Mouse (Mus musculus): Measurements from ENCODE around the gene Catsperz.
"Not testable (repeated sequence)": the region's sequence is repeated elsewhere in the genome, so short reads cannot be mapped to it uniquely, and the experiment has no call there.

Catsperz gene

GRCm38 (mm10) chr19:6907811-6908540, 17.2 kb downstream of the Catsperz start:
- no peak for DNase-seq (ENCODE audit: low spot score in 2 of 2)

- no peak for DNase-seq (ENCODE audit: low spot score in 2 of 2)
Observed at GRCm38 (mm10) chr19:6907094-6907493, 18.1 kb downstream of the Catsperz start.

GRCm38 (mm10) chr19:6906199-6906598, 19.0 kb downstream of the Catsperz start:
- no peak for DNase-seq (ENCODE audit: low spot score in 2 of 2)

- no peak for DNase-seq (ENCODE audit: low spot score in 2 of 2)
Observed at GRCm38 (mm10) chr19:6905498-6906159, 19.6 kb downstream of the Catsperz start.

GRCm38 (mm10) chr19:6904846-6905245, 20.3 kb downstream of the Catsperz start:
- no peak for DNase-seq (ENCODE audit: low spot score in 2 of 2)

- DNase-seq (ENCODE audit: low spot score in 2 of 2), result no peak
Observed at GRCm38 (mm10) chr19:6903031-6903430, 22.1 kb downstream of the Catsperz start.

- DNase-seq (ENCODE audit: low spot score in 2 of 2), result no peak
Observed at GRCm38 (mm10) chr19:6899641-6900040, 25.5 kb downstream of the Catsperz start.

GRCm38 (mm10) chr19:6895608-6896305, 29.4 kb downstream of the Catsperz start:
- not testable (repeated sequence) for DNase-seq (ENCODE audit: low spot score in 2 of 2)

- no peak for DNase-seq (ENCODE audit: low spot score in 2 of 2)
Observed at GRCm38 (mm10) chr19:6893731-6894451, 31.3 kb downstream of the Catsperz start.

GRCm38 (mm10) chr19:6892512-6892911, 32.7 kb downstream of the Catsperz start:
- no peak for DNase-seq (ENCODE audit: low spot score in 2 of 2)

- no peak for DNase-seq (ENCODE audit: low spot score in 2 of 2)
Observed at GRCm38 (mm10) chr19:6877965-6878364, 47.2 kb downstream of the Catsperz start.

- no peak for DNase-seq (ENCODE audit: low spot score in 2 of 2)
Observed at GRCm38 (mm10) chr19:6876799-6877198, 48.4 kb downstream of the Catsperz start.

- DNase-seq (ENCODE audit: low spot score in 2 of 2), result no peak
Observed at GRCm38 (mm10) chr19:6875834-6876233, 49.3 kb downstream of the Catsperz start.

GRCm38 (mm10) chr19:6874257-6874656, 50.9 kb downstream of the Catsperz start:
- DNase-seq (ENCODE audit: low spot score in 2 of 2), result no peak

- DNase-seq (ENCODE audit: low spot score in 2 of 2), result no peak
Observed at GRCm38 (mm10) chr19:6872701-6873100, 52.5 kb downstream of the Catsperz start.
